Mouse (Mus musculus) urinary bladder, adult 2 months (tissue): ENCODE measurements around the gene Gm10377. TPM values are rescaled to one million over a fixed set of nuclear protein-coding genes. Genes with fewer than 3 reads are reported as not detected.
"Not testable (repeated sequence)": the region's sequence is repeated elsewhere in the genome, so short reads cannot be mapped to it uniquely, and the experiment has no call there.

ENCODE experiments used
- DNase-seq: peaks from one replicate; pipeline ENCODE4 v3.0.0; 2022; ENCODE audit warnings: low spot score
- polyA plus RNA-seq: library from polyadenylated mRNA; depleted of rRNA; stranded (reverse); fragments of >200 nt; gene quantifications from 2 replicates; pipeline ENCODE4 v1.2.3, GENCODE M21; 2012; rRNA removed

Gm10377 gene
- not detected in 2 replicates for polyA plus RNA-seq

DNA sequence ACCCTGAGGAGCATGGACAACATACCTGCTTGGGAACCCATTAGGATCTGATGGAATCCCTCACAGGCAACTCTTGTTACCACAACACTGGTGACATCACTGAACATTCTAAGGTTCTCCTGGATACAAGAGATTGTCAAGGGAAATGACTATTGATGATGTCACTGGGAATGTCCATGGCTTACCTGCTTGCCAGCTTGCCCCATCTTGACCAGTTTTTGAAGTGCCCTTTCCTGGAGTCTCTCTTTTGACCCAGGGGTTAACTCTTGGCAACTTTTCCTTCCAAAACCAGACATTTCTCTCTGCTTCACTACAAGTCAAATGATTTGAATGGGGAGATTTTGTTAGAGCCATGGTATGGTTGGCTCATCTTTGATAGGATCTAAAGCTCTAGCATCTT lies at the start of gene Gm10377:
TSS of gene Gm10377 (minus strand) at position 101 of the 400 bp plus-strand sequence.
- not testable (repeated sequence) for DNase-seq

DNA sequence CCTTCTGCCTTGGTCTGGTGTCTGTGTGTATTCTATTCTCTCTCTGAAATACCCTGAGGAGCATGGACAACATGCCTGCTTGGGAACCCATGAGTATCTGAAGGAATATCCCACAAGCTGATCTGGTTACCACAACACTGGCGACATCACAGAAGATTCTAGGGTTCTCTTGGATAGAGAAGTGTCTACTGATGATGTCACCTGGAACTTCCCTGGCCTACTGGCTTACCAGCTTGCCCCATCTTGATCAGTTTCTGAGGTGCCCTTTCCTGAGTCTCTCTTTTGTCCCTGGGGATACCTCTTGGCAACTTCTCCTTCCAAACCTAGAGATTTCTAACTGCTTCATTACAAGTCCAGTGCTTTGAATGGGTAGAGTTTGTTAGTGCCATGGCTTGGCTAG lies 29.1 kb downstream of the Gm10377 start, which contains the start of gene Gm3015:
TSS of gene Gm3015 (minus strand) at position 101 of the 400 bp plus-strand sequence.
- not testable (repeated sequence) for DNase-seq

Other genes with a start within 250 kb of the Gm10377 start
- gene Gm17124, start 198.1 kb downstream of the Gm10377 start, polyA plus RNA-seq: not detected in 2 replicates
- gene Gm3633, start 156.1 kb downstream of the Gm10377 start, polyA plus RNA-seq: not detected in 2 replicates
- gene Gm10378, start 142.0 kb downstream of the Gm10377 start, polyA plus RNA-seq: not detected in 2 replicates
- gene Gm3015, start 29.2 kb downstream of the Gm10377 start, polyA plus RNA-seq: not detected in 2 replicates
- not detected in 2 replicates for gene Gm21977, start 55.5 kb upstream of the Gm10377 start, polyA plus RNA-seq
- gene Gm8082, start 195.6 kb upstream of the Gm10377 start, polyA plus RNA-seq: not detected in 2 replicates
- gene Gm10376, start 217.6 kb upstream of the Gm10377 start, polyA plus RNA-seq: not detected in 2 replicates